Mouse (Mus musculus) gonadal fat pad, adult 2 months (tissue): ENCODE measurements around the gene Prdx5. TPM values are rescaled to one million over a fixed set of nuclear protein-coding genes. Genes with fewer than 3 reads are reported as not detected.
"Not testable (repeated sequence)": the region's sequence is repeated elsewhere in the genome, so short reads cannot be mapped to it uniquely, and the experiment has no call there.

ENCODE experiments used
- DNase-seq: peaks from one replicate; pipeline ENCODE4 v3.0.0-alpha.2; 2012; ENCODE audit warnings: low read depth
- polyA plus RNA-seq: library from polyadenylated mRNA; depleted of rRNA; stranded (reverse); fragments of >200 nt; gene quantifications from 2 replicates; pipeline ENCODE4 v1.2.3, GENCODE M21; 2012

Gene Prdx5
- polyA plus RNA-seq, 1 experiment = 263 TPM

GRCm38 (mm10) chr19:6919431-6919830 is 9.5 kb upstream of the Prdx5 start:
- no peak for DNase-seq

GRCm38 (mm10) chr19:6918321-6918720 is 8.4 kb upstream of the Prdx5 start:
- DNase-seq = no peak

- DNase-seq = no peak
These were observed 6.6 kb upstream of the Prdx5 start for GRCm38 (mm10) chr19:6916496-6916895.

- DNase-seq = no peak
These were observed 5.4 kb upstream of the Prdx5 start for GRCm38 (mm10) chr19:6915276-6915675.

- no peak for DNase-seq
These were observed 4.6 kb upstream of the Prdx5 start for GRCm38 (mm10) chr19:6914540-6914939.

GRCm38 (mm10) chr19:6913991-6914390 is 4.1 kb upstream of the Prdx5 start:
- DNase-seq = no peak

- no peak for DNase-seq
These were observed 3.1 kb upstream of the Prdx5 start for GRCm38 (mm10) chr19:6913036-6913435.

- DNase-seq = no peak
These were observed 2.5 kb upstream of the Prdx5 start for GRCm38 (mm10) chr19:6912205-6912970.

- DNase-seq = no peak
These were observed 1.5 kb upstream of the Prdx5 start for GRCm38 (mm10) chr19:6911101-6912074.

- not testable (repeated sequence) for DNase-seq
These were observed 400 bp upstream of the Prdx5 start for GRCm38 (mm10) chr19:6910306-6910705.

- DNase-seq = no peak
These were observed 885 bp downstream of the Prdx5 start for GRCm38 (mm10) chr19:6909021-6909420.

GRCm38 (mm10) chr19:6907811-6908540 is 1.9 kb downstream of the Prdx5 start:
- DNase-seq = no peak

GRCm38 (mm10) chr19:6907094-6907493 is 2.8 kb downstream of the Prdx5 start:
- no peak for DNase-seq

GRCm38 (mm10) chr19:6906199-6906598 is 3.7 kb downstream of the Prdx5 start:
- DNase-seq = no peak

- no peak for DNase-seq
These were observed 4.3 kb downstream of the Prdx5 start for GRCm38 (mm10) chr19:6905498-6906159.

GRCm38 (mm10) chr19:6904846-6905245 is 5.1 kb downstream of the Prdx5 start:
- no peak for DNase-seq

GRCm38 (mm10) chr19:6903031-6903430 is 6.9 kb downstream of the Prdx5 start:
- no peak for DNase-seq

- no peak for DNase-seq
These were observed 10.3 kb downstream of the Prdx5 start for GRCm38 (mm10) chr19:6899641-6900040.

- DNase-seq = not testable (repeated sequence)
These were observed 14.1 kb downstream of the Prdx5 start for GRCm38 (mm10) chr19:6895608-6896305.

GRCm38 (mm10) chr19:6893731-6894451 is 16.0 kb downstream of the Prdx5 start:
- no peak for DNase-seq
